Mouse (Mus musculus) frontal cortex, postnatal 14 days (tissue): ENCODE data around the gene Ptges3l.
"Not testable (repeated sequence)": the region's sequence is repeated elsewhere in the genome, so short reads cannot be mapped to it uniquely, and the experiment has no call there.

Source experiments
- DNase-seq, 2 experiments: peaks; one replicate each; pipeline ENCODE4 v3.0.0; 2022; ENCODE audit warnings: low spot score in 2 of 2

The Ptges3l gene

DNA sequence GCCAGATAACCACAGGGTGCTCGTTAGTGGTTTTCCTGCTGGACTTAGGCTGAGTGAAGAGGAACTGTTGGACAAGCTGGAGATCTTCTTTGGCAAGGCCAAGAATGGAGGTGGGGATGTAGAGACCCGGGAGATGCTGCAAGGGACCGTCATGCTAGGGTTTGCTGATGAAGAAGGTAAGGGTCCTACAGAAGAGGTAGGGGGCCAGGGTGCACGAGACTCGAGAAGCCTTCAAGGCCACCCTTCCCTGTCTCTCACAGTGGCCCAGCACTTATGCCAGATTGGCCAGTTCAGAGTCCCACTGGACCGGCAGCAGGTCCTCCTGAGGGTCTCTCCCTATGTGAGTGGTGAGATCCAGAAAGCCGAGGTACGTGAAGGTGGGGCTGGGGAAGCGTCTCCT, 32.5 kb upstream of the Ptges3l start:
- DNase-seq: no peak

DNA sequence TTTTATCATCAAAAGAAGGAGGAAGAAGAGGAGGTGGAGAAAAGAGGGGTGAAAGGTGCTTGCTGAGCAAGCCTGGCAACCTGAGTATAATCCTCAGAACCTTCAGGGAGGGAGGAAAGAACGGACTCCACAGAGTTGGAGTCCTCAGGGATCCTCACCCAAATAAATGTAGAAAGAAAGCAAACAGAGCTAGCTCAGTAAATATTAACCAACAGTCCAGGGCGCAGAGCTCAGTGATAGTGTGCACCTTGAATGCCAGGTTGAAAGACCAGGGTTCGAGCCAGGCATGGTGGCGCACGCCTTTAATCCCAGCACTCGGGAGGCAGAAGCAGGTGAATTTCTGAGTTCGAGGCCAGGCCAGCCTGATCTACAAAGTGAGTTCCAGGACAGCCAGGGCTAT, 30.5 kb upstream of the Ptges3l start:
- DNase-seq: no peak

- no peak for DNase-seq
Measured at GRCm38 (mm10) chr11:101454702-101455101, 29.6 kb upstream of the Ptges3l start.

- DNase-seq: no peak
Measured at GRCm38 (mm10) chr11:101452093-101452774, 27.1 kb upstream of the Ptges3l start.

DNA sequence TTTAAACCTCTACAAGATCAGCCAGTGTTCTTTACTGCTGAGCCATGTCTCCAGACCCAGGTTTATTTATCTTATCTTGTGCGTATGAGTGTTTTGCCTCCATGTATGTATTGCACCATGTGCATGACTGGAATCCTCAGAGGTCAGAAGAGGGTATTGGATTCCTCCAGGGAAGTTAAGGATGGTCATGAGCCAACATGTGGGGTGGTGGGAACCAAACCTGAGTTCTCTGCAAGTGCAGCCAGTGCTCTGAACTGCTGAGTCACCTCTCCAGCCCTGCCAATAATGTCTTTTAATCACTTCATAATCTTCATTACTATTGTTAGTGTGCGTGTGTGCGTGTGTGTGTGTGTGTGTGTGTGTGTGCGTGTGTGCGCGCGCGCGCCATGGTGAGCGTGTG, 26.4 kb upstream of the Ptges3l start:
- no peak for DNase-seq

- DNase-seq: no peak
Measured at GRCm38 (mm10) chr11:101450394-101450793, 25.3 kb upstream of the Ptges3l start.

- DNase-seq: not testable (repeated sequence)
Measured at GRCm38 (mm10) chr11:101449596-101449995, 24.5 kb upstream of the Ptges3l start.

DNA sequence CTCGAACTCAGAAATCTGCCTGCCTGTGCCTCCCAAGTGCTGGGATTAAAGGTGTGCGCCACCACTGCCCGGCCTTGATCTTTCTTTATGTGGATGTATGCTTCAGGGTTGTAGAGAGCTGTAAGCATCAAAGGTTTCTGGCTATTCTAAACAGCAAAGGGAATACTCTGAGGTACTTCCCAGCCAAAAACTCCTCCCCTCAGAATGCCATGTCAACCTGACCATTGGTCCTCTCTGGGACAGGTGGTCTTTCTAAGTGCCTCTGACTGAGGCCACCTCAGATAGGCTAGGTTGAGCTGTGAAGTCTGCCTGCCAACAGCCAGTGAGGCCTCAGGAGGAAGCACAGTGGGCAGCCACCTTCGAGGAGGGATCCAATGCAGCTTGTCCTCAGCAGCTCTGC, 23.8 kb upstream of the Ptges3l start:
- DNase-seq: no peak

DNA sequence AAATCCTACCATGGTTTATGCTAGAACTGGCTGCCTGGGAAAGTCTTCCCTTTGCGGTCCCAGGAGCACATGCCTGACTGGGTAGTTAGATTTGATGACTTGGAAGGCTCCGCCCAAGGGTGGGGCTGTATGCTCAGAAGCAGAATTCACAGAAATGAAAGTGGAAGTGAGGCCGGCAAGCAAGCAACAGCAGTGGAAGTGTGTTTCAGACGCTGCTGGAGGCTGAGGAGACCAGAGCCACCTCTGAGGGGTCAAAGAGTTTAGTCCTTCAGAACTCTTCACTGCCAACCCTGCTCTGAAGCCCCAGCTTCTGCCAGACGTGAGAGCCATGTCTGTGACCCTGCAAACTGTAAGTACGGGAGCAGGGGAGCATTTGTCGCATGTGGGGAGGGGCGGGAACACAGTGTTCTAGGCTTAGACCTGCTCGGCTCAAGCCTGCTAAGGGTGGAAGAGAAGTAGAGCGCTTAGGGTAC, 23.2 kb upstream of the Ptges3l start, which contains the start of gene Ifi35:
Ifi35 (plus strand) TSS at position 134 of the 473 bp plus-strand sequence.
- no peak for DNase-seq

DNA sequence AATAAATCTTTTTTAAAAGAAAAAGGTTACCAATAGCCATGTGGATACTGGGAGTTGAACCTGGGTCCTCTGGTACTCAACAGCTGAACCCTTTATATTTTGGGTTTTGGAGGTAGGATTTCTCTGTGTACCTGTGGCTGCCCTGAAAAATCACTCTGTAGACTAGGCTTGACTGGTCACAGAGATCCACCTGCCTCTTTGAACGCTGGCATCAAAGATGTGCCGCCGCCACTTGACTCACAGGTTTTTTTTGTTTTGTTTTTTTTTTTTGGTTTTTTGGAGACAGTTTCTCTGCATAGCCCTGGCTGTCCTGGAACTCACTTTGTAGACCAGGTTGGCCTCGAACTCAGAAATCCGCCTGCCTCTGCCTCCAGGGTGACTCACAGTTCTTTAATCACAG, 22.7 kb upstream of the Ptges3l start:
- DNase-seq: no peak

DNA sequence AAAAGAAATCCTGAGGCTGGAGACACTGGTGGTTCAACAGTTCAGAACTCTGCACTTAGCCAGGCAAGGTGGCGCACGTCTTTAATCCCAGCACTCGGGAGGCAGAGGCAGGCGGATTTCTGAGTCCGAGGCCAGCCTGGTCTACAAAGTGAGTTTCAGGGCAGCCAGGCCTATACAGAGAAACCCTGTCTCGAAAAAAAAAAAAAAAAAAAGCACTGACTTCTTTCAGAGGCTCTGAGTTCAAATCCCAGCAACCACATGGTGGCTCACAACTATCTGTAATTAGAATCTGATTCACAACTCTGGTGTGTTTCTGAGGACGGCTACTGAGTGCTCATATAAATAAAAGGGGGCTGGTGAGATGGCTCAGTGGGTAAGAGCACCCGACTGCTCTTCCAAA, 21.7 kb upstream of the Ptges3l start:
- DNase-seq: not testable (repeated sequence)

DNA sequence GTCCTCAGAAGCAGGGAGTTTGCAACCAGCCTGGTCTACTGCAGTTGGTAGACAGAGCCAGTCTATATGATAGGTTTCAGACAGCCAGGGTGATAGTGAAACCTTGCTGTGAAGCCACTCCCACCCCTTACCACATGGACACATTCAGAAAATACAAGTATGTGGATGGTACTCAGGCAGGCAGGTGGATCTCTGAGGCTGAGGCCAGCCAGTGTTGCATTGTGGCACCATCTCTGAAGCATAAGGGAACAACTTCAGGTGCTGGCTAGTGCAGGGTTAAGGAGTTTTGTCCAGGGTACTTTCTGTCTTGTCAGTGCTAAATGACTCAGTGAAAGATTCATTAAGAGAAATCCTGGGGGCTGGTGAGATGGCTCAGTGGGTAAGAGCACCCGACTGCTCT, 21.2 kb upstream of the Ptges3l start:
- no peak for DNase-seq

GRCm38 (mm10) chr11:101442760-101443159, 17.6 kb upstream of the Ptges3l start:
- no peak for DNase-seq

DNA sequence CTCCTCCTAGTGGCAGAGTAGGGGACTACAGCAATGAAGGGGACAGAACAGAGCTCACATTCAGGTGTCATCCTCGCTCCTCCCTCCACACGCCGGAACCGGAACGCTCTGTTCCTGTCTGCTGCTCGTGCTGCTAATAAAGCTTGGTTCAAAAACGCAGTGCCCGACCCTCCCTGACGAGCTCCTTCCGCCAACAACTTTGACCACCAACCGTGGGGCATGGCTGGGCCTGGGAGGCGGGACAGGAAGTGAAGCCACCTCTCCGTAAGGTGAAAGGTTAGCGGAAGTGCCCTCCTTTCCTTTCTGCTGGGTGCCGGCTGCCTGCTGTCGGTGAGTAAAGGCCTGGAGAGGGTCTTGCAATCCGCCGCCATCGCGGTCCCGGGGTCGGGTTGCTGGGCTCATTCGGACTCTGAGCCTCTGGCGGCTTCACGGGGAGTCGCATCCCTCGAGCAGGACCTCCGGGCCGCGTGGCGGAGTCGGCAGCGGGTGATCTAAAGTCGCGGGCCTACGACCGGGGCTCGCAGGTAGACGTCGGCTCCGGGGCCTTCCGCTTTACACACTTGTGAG, 17.1 kb upstream of the Ptges3l start, which contains the start of gene Rpl27:
Rpl27 (plus strand) TSS at position 172 of the 567 bp plus-strand sequence.
- peak; percentile 94 to 98 for DNase-seq

- DNase-seq: not testable (repeated sequence)
Measured at GRCm38 (mm10) chr11:101441450-101442126, 16.5 kb upstream of the Ptges3l start.

GRCm38 (mm10) chr11:101438006-101438405, 12.9 kb upstream of the Ptges3l start:
- DNase-seq: not testable (repeated sequence)

DNA sequence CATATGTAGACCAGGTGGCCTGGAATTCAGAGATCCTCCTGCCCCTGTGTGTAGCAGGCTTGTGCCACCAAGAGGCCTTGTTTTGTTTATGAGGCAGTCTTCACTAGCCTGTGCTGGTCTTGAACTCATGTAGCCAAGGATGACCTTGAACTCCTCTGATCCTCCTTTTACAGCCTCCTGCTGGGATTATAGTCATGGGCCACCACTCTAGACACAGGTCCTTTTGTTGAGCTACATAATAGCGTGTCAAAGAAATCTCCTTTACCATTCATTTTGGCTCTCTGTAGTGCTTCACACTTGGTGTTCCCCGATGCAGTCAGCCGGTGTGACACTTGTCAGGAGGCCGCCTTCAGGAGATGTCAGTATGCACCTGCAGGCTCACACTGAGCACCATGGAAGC, 11.8 kb upstream of the Ptges3l start:
- no peak for DNase-seq

DNA sequence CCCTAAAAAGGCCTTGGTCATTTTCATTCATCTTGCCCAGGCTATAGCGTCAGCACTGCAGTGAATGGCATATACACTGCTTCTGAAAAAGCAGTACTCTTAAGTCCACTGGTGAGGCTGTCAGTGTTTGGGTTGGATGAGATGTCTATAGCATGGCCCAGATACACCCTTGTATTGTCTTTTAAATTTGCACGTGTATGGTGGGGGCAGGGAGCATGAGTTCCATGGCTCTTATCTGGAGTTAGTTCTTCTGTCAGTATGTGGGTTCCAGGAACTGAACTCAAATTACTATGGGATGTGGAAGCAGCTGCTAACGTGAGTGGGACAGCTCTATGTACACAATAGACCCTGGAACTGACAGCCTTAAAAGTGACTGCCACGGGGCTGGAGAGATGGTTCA, 10.7 kb upstream of the Ptges3l start:
- DNase-seq: no peak

GRCm38 (mm10) chr11:101433396-101433795, 8.3 kb upstream of the Ptges3l start:
- no peak for DNase-seq

DNA sequence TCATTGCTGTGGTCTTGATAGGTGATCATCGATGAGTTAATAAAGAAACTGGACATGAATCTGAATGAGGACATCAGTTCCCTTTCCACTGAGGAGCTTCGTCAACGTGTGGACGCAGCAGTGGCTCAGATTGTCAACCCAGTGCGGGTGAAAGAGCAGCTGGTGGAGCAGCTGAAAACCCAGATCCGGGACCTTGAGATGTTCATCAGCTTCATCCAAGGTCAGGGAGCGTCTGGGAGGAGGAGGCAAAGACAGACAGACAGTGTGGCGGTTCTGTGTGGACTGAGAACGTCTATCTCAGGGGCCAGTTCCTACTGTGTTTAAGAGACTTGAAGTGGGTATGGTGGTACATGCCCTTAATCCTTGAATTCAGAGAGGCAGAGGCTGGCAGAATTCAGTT, 6.2 kb upstream of the Ptges3l start:
- no peak for DNase-seq

- DNase-seq: no peak
Measured at GRCm38 (mm10) chr11:101426165-101426564, 1.0 kb upstream of the Ptges3l start.

- peak in 1 of 2 experiments; percentile 23 for DNase-seq
Measured at GRCm38 (mm10) chr11:101424105-101424851, 855 bp downstream of the Ptges3l start, which contains the start of gene Gm27029. Gm27029 (minus strand) TSS chr11:101424796.
